Mouse (Mus musculus): ENCODE data around the gene Cyp2c67.
"Not testable (repeated sequence)": the region's sequence is repeated elsewhere in the genome, so short reads cannot be mapped to it uniquely, and the experiment has no call there.

Cyp2c67 gene

GRCm38 (mm10) chr19:39648938-39649337, at the start of gene Cyp2c67:
Cyp2c67 (minus strand) TSS chr19:39649051.
- in situ Hi-C loops (cut with MboI; ENCODE audit: unreplicated experiment in 2 of 2) = no loop called here

- in situ Hi-C loops (cut with MboI; ENCODE audit: unreplicated experiment in 2 of 2) = not testable (repeated sequence)
These were observed 16.8 kb upstream of the Cyp2c67 start for GRCm38 (mm10) chr19:39665650-39666049.

- in situ Hi-C loops (cut with MboI; ENCODE audit: unreplicated experiment in 2 of 2) = no loop called here
These were observed 3.5 kb upstream of the Cyp2c67 start for GRCm38 (mm10) chr19:39652381-39652780.

GRCm38 (mm10) chr19:39647519-39647918, 1.3 kb downstream of the Cyp2c67 start:
- in situ Hi-C loops (cut with MboI; ENCODE audit: unreplicated experiment in 2 of 2) = no loop called here

- in situ Hi-C loops (cut with MboI; ENCODE audit: unreplicated experiment in 2 of 2) = not testable (repeated sequence)
These were observed 4.3 kb downstream of the Cyp2c67 start for GRCm38 (mm10) chr19:39644551-39644950.
